Mouse (Mus musculus): ENCODE measurements at regions not wholly inside any gene's neighbourhood (a gene's known extent, or its start where the extent isn't known, plus 50 kb on each side); places are given as distances from the start of the nearest gene placed in this dataset.

- Histone ChIP-seq H3K4me1 (ENCODE audit: control insufficient read depth in 1 of 2, insufficient read depth in 2 of 2, low read length in 2 of 2) (no peaks in the 10 kb centered on the region), H3K27me3 (ENCODE audit: control insufficient read depth in 1 of 2, insufficient read depth in 2 of 2, low read length in 2 of 2) (no peaks in the 10 kb centered on the region), H3K36me3 (ENCODE audit: control insufficient read depth in 1 of 2, insufficient read depth in 2 of 2, low read length in 2 of 2) (no peaks in the 10 kb centered on the region), H3K27ac (ENCODE audit: control insufficient read depth, low read depth, low read length) (no peak overlapping the region), H3K4me3 (ENCODE audit: control insufficient read depth in 1 of 2, insufficient read depth in 1 of 2, low read depth in 2 of 2, low read length in 2 of 2) (no peak overlapping the region), H3K79me2 (ENCODE audit: control insufficient read depth, insufficient read depth, low read length, poor library complexity) (no peaks in the 10 kb centered on the region), H3K9me3 (replicated peaks; ENCODE audit: insufficient read depth, low read length) (no peaks in the 10 kb centered on the region), H3K9ac (ENCODE audit: control insufficient read depth, low read depth, low read length, poor library complexity, severe bottlenecking) (no peak overlapping the region)
- TF ChIP-seq BHLHE40 (IDR thresholded peaks at IDR 0.05; ENCODE audit: borderline replicate concordance, low read depth, low read length): no peak
- TF ChIP-seq JUND (IDR thresholded peaks at IDR 0.05; ENCODE audit: low read depth, low read length): no peak
- TF ChIP-seq MEF2A (IDR thresholded peaks at IDR 0.05; ENCODE audit: extremely low read depth, insufficient replicate concordance, low read depth, low read length, poor library complexity, severe bottlenecking): no peak
- TF ChIP-seq SIN3A (IDR thresholded peaks at IDR 0.05; ENCODE audit: low read length): no peak
- no peak for TF ChIP-seq POLR2AphosphoS5 (IDR thresholded peaks at IDR 0.05; ENCODE audit: borderline replicate concordance, low read depth, low read length)
- no peak for TF ChIP-seq SMC3 (IDR thresholded peaks at IDR 0.05; ENCODE audit: low read depth, low read length)
- no peak for TF ChIP-seq EP300 (IDR thresholded peaks at IDR 0.05; ENCODE audit: low read depth in 1 of 2, low read length in 2 of 2)
- TF ChIP-seq MYC (IDR thresholded peaks at IDR 0.05; ENCODE audit: low read depth, low read length): no peak
- TF ChIP-seq ZNF384 (IDR thresholded peaks at IDR 0.05; ENCODE audit: low read depth, low read length): no peak
- TF ChIP-seq E2F4 (IDR thresholded peaks at IDR 0.05; ENCODE audit: borderline replicate concordance, low read depth, low read length): no peak
- no peak for TF ChIP-seq ZMIZ1 (IDR thresholded peaks at IDR 0.05; ENCODE audit: low read depth, low read length)
- DNase-seq (ENCODE audit: low read depth, low spot score): no peak
Observed at GRCm38 (mm10) chr12:106607240-106607639, 597.2 kb downstream of the Vrk1 start.

- H3K79me2 ChIP-seq (ENCODE audit: control insufficient read depth, insufficient read depth, low read length, poor library complexity): no peaks in the 10 kb centered on the region
- TF ChIP-seq UBTF (IDR thresholded peaks at IDR 0.05; ENCODE audit: borderline replicate concordance, insufficient read depth, low read depth, low read length) (no peak), CTCF (IDR thresholded peaks at IDR 0.05 in 2 of 3, conservative IDR thresholded peaks at IDR 0.05 in 1 of 3; ENCODE audit: control insufficient read depth in 1 of 3, insufficient read depth in 1 of 3, low read depth in 2 of 3, low read length in 3 of 3, poor library complexity in 1 of 3, severe bottlenecking in 1 of 3) (no peak)
- H3K36me3 ChIP-seq (ENCODE audit: control insufficient read depth in 1 of 2, insufficient read depth in 2 of 2, low read length in 2 of 2): no peaks in the 10 kb centered on the region
- DNase-seq (ENCODE audit: low read depth, low spot score): no peak
- H3K27ac ChIP-seq (ENCODE audit: control insufficient read depth, low read depth, low read length): no peak overlapping the region
- H3K4me3 ChIP-seq (ENCODE audit: control insufficient read depth in 1 of 2, insufficient read depth in 1 of 2, low read depth in 2 of 2, low read length in 2 of 2): no peak overlapping the region
- H3K9me3 ChIP-seq (replicated peaks; ENCODE audit: insufficient read depth, low read length): no peaks in the 10 kb centered on the region
- no peak overlapping the region for H3K9ac ChIP-seq (ENCODE audit: control insufficient read depth, low read depth, low read length, poor library complexity, severe bottlenecking)
- no peaks in the 10 kb centered on the region for H3K27me3 ChIP-seq (ENCODE audit: control insufficient read depth in 1 of 2, insufficient read depth in 2 of 2, low read length in 2 of 2)
- H3K4me1 ChIP-seq (ENCODE audit: control insufficient read depth in 1 of 2, insufficient read depth in 2 of 2, low read length in 2 of 2): no peaks in the 10 kb centered on the region
Observed at GRCm38 (mm10) chr12:106607655-106608337, 597.8 kb downstream of the Vrk1 start.

- Histone ChIP-seq H3K9ac (ENCODE audit: control insufficient read depth, low read depth, low read length, poor library complexity, severe bottlenecking) (no peak overlapping the region), H3K27ac (ENCODE audit: control insufficient read depth, low read depth, low read length) (no peak overlapping the region), H3K9me3 (replicated peaks; ENCODE audit: insufficient read depth, low read length) (no peaks in the 10 kb centered on the region), H3K36me3 (ENCODE audit: control insufficient read depth in 1 of 2, insufficient read depth in 2 of 2, low read length in 2 of 2) (no peaks in the 10 kb centered on the region), H3K4me3 (ENCODE audit: control insufficient read depth in 1 of 2, insufficient read depth in 1 of 2, low read depth in 2 of 2, low read length in 2 of 2) (no peak overlapping the region), H3K27me3 (ENCODE audit: control insufficient read depth in 1 of 2, insufficient read depth in 2 of 2, low read length in 2 of 2) (no peaks in the 10 kb centered on the region), H3K79me2 (ENCODE audit: control insufficient read depth, insufficient read depth, low read length, poor library complexity) (no peaks in the 10 kb centered on the region), H3K4me1 (ENCODE audit: control insufficient read depth in 1 of 2, insufficient read depth in 2 of 2, low read length in 2 of 2) (no peaks in the 10 kb centered on the region)
- TF ChIP-seq MXI1 (IDR thresholded peaks at IDR 0.05; ENCODE audit: low read depth, low read length) (no peak), MAX (IDR thresholded peaks at IDR 0.05; ENCODE audit: low read length) (no peak), ZC3H11A (IDR thresholded peaks at IDR 0.05; ENCODE audit: low read depth, low read length) (no peak), USF2 (IDR thresholded peaks at IDR 0.05; ENCODE audit: borderline replicate concordance in 1 of 2, insufficient read depth in 1 of 2, low read depth in 1 of 2, low read length in 2 of 2) (no peak)
- DNase-seq (ENCODE audit: low read depth, low spot score): no peak
Observed at GRCm38 (mm10) chr12:106618684-106619083, 608.7 kb downstream of the Vrk1 start.
